Mouse (Mus musculus) megakaryocyte, embryonic 14.5 days (primary cell): ENCODE results near the gene Hist1h2bj. TPM values are rescaled to one million over a fixed set of nuclear protein-coding genes. Genes with fewer than 3 reads are reported as not detected.
"Not testable (repeated sequence)": the region's sequence is repeated elsewhere in the genome, so short reads cannot be mapped to it uniquely, and the experiment has no call there.

Experiments used
- H3K27me3 ChIP-seq: replicated peaks from 2 replicates; pipeline ENCODE3; 2012; ENCODE audit warnings: inconsistent platforms
- H3K36me3 ChIP-seq: replicated peaks from 2 replicates; pipeline ENCODE3; 2012; ENCODE audit warnings: low read length, inconsistent platforms, mixed read lengths
- H3K4me1 ChIP-seq: 2 replicates; pipeline ENCODE4 v1.6.1; 2012; ENCODE audit warnings: inconsistent platforms
- H3K4me3 ChIP-seq: replicated peaks from 2 replicates; pipeline ENCODE3; 2012; ENCODE audit warnings: moderate library complexity, mild to moderate bottlenecking, inconsistent platforms
- H3K9me3 ChIP-seq: 2 replicates; pipeline ENCODE4 v1.6.1; 2012; ENCODE audit warnings: inconsistent platforms
- FLI1 ChIP-seq: IDR thresholded peaks from 2 replicates; pipeline ENCODE4 v1.6.1; 2012; ENCODE audit warnings: low read length, inconsistent platforms, mixed read lengths
- GATA1 ChIP-seq: IDR thresholded peaks from 3 replicates; pipeline ENCODE4 v1.6.1; 2012; ENCODE audit warnings: mixed read lengths, low read length, inconsistent platforms, borderline replicate concordance
- polyA plus RNA-seq: library from polyadenylated mRNA; stranded (reverse); fragments of >175 nt; gene quantifications from 2 replicates; pipeline ENCODE4 v1.2.3, GENCODE M21; 2012; ENCODE audit warnings: low replicate concordance; ENCODE audit not compliant: insufficient read depth

The Hist1h2bj gene
- polyA plus RNA-seq, 1 experiment, result 27.3 TPM

- Histone ChIP-seq H3K9me3 (no peaks in the 10 kb centered on the region), H3K4me1 (peaks cover 34% of the 10 kb centered on the region), H3K27me3 (peaks cover 5% of the 10 kb centered on the region), H3K4me3 (peak overlapping the region; percentile 92), H3K36me3 (no peaks in the 10 kb centered on the region)
- TF ChIP-seq GATA1 (no peak), FLI1 (no peak)
Measured at GRCm38 (mm10) chr13:22050591-22051522, 7.8 kb downstream of the Hist1h2bj start.

DNA sequence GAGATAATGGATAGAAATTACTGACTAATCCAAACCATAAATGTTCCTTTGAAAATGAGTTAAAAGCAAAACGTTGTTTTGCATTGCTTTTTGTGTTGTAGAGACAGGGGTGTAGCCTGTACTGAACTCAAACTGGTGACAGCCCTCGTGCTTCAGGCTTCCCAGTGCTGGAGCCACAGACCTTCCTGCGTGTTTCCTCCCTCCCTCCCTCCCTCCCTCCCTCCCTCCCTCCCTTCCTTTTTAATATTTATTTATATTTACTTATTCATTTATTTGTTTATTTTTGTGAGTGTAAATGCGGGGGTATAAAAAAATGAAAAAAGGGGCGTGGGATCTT, 8.5 kb downstream of the Hist1h2bj start:
- Histone ChIP-seq H3K4me1 (peaks cover 33% of the 10 kb centered on the region), H3K9me3 (no peaks in the 10 kb centered on the region), H3K4me3 (peak overlapping the region; percentile 92), H3K27me3 (peaks cover 7% of the 10 kb centered on the region), H3K36me3 (no peaks in the 10 kb centered on the region)
- TF ChIP-seq GATA1 (no peak), FLI1 (no peak)

GRCm38 (mm10) chr13:22053754-22054153, 10.7 kb downstream of the Hist1h2bj start:
- Histone ChIP-seq H3K9me3 (no peaks in the 10 kb centered on the region), H3K4me1 (peaks cover 30% of the 10 kb centered on the region), H3K27me3 (peaks cover 7% of the 10 kb centered on the region), H3K4me3 (no peak overlapping the region), H3K36me3 (no peaks in the 10 kb centered on the region)
- TF ChIP-seq FLI1, result no peak
- no peak for TF ChIP-seq GATA1

DNA sequence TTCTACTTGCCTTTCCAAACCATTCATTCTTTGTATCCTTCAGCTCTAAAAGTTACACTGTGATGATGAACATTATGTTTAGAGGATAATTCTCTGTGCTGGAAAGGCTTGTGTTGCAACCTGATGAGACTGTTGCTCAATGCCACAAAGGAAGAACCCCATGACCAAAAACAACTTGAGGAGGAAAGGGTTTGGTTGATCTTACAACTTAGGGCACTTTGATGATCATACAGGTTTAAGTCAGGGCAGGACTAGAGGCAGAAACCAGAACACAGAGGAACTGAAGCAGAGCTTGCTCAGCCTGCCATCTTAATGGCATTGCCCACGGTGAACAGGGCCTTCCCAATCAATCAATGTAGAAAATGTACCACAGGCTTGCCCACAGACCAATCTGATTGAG, 18.4 kb downstream of the Hist1h2bj start:
- Histone ChIP-seq H3K4me1 (no peaks in the 10 kb centered on the region), H3K4me3 (no peak overlapping the region), H3K36me3 (no peaks in the 10 kb centered on the region), H3K27me3 (no peaks in the 10 kb centered on the region), H3K9me3 (peaks cover 2% of the 10 kb centered on the region)
- TF ChIP-seq GATA1 (no peak), FLI1 (no peak)

DNA sequence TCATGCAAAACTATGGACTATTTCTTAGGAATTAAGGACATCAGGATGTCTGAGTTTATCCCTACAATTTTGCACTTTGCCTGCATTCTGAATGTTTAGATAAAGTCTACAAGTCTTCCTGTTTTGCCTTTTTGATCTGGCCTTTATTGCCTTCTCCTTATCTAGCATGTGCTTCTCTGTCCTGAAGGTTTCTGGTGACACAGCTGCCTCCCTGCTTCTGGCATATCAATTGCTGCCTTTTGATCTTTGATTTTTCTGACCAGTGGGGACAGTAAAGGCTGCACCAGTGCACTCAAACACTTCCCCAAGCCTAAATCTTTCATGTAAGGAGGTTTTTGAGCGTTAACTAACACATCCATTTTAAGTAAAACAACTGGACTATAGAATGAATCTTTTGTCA, 20.5 kb downstream of the Hist1h2bj start:
- Histone ChIP-seq H3K4me3 (no peak overlapping the region), H3K4me1 (no peaks in the 10 kb centered on the region), H3K36me3 (no peaks in the 10 kb centered on the region), H3K9me3 (peaks cover 4% of the 10 kb centered on the region), H3K27me3 (no peaks in the 10 kb centered on the region)
- TF ChIP-seq GATA1 (no peak), FLI1 (no peak)

- not testable (repeated sequence) for H3K27me3 ChIP-seq, H3K4me3 ChIP-seq, H3K4me1 ChIP-seq, H3K36me3 ChIP-seq, H3K9me3 ChIP-seq
Measured at GRCm38 (mm10) chr13:22084140-22084539, 41.1 kb downstream of the Hist1h2bj start, which contains the start of gene Vmn1r188. Gene Vmn1r188, plus strand, starts transcription at chr13:22084440.

Other genes with a start within 250 kb of the Hist1h2bj start
- gene Hist1h2bq, start 233.0 kb upstream of the Hist1h2bj start, polyA plus RNA-seq, result 83.2 and 173 TPM in 2 replicates
- not detected in 2 replicates for gene Hist1h2ao, start 232.7 kb upstream of the Hist1h2bj start, polyA plus RNA-seq
- 91.9 TPM in 1 of 2 replicates, not detected in the other for gene Hist1h4m, start 231.5 kb upstream of the Hist1h2bj start, polyA plus RNA-seq
- 88.8 and 245 TPM in 2 replicates for gene Hist1h4n, start 211.0 kb upstream of the Hist1h2bj start, polyA plus RNA-seq
- 10,971 and 11,665 TPM in 2 replicates for gene Hist1h2ap, start 209.7 kb upstream of the Hist1h2bj start, polyA plus RNA-seq
- 74.1 and 174 TPM in 2 replicates for gene Hist1h2br, start 209.5 kb upstream of the Hist1h2bj start, polyA plus RNA-seq
- not detected in 2 replicates for gene Zfp184, start 98.1 kb upstream of the Hist1h2bj start, polyA plus RNA-seq
- not detected in 2 replicates for gene Pom121l2, start 62.0 kb upstream of the Hist1h2bj start, polyA plus RNA-seq
- 0.81 TPM in 1 of 2 replicates, not detected in the other for gene Prss16, start 33.5 kb upstream of the Hist1h2bj start, polyA plus RNA-seq
- 89.8 and 975 TPM in 2 replicates for gene Hist1h2ah, start 7.6 kb upstream of the Hist1h2bj start, polyA plus RNA-seq
- 7.0 TPM in 1 of 2 replicates, not detected in the other for gene Hist1h2bk, start 7.3 kb upstream of the Hist1h2bj start, polyA plus RNA-seq
- gene Hist1h4i, start 1.9 kb upstream of the Hist1h2bj start, polyA plus RNA-seq, result 304 and 570 TPM in 2 replicates
- gene Hist1h2ag, start 270 bp upstream of the Hist1h2bj start, polyA plus RNA-seq, result 24.5 and 35.7 TPM in 2 replicates
- not detected in 2 replicates for gene Vmn1r188, start 41.2 kb downstream of the Hist1h2bj start, polyA plus RNA-seq
- gene Vmn1r189, start 62.6 kb downstream of the Hist1h2bj start, polyA plus RNA-seq, result not detected in 2 replicates
- not detected in 2 replicates for gene Vmn1r191, start 140.8 kb downstream of the Hist1h2bj start, polyA plus RNA-seq
- not detected in 2 replicates for gene Vmn1r192, start 147.9 kb downstream of the Hist1h2bj start, polyA plus RNA-seq
- 0.03 TPM in 1 of 2 replicates, not detected in the other for gene Vmn1r193, start 179.9 kb downstream of the Hist1h2bj start, polyA plus RNA-seq
- not detected in 2 replicates for gene Vmn1r194, start 201.0 kb downstream of the Hist1h2bj start, polyA plus RNA-seq
- gene Vmn1r195, start 227.3 kb downstream of the Hist1h2bj start, polyA plus RNA-seq, result not detected in 2 replicates
- 0.42 TPM in 1 of 2 replicates, not detected in the other for gene Vmn1r196, start 246.7 kb downstream of the Hist1h2bj start, polyA plus RNA-seq